Mouse (Mus musculus): ENCODE measurements at regions not wholly inside any gene's neighbourhood (a gene's known extent, or its start where the extent isn't known, plus 50 kb on each side); places are given as distances from the start of the nearest gene placed in this dataset.
A peak's percentile ranks its signal among the peaks of the same experiment; 100 is the strongest.

- H3K9ac ChIP-seq (ENCODE audit: low read depth, low read length), result no peak overlapping the region
- H3K4me2 ChIP-seq, result no peak overlapping the region
- H3K27ac ChIP-seq (ENCODE audit: low read depth, low read length), result no peak overlapping the region
- ATAC-seq (replicated peaks; ENCODE audit: insufficient number of reproducible peaks, low FRiP score, low TSS enrichment), result no peak
- no peak overlapping the region for H3K4me3 ChIP-seq (ENCODE audit: low read depth, low read length)
- H3K27me3 ChIP-seq (ENCODE audit: control insufficient read depth, insufficient read depth, low read length), result no peaks in the 10 kb centered on the region
- no peaks in the 10 kb centered on the region for H3K4me1 ChIP-seq (ENCODE audit: control insufficient read depth, insufficient read depth, low read length)
- H3K36me3 ChIP-seq (ENCODE audit: control insufficient read depth, insufficient read depth, low read length), result no peaks in the 10 kb centered on the region
- no peaks in the 10 kb centered on the region for H3K9me3 ChIP-seq (replicated peaks; ENCODE audit: control insufficient read depth, low read length)
- 58% methylated on average over 2 of the region's 2 CpGs for WGBS (ENCODE audit: insufficient replicate concordance)
These were observed 135.2 kb upstream of the Klf7 start for GRCm38 (mm10) chr1:64257237-64257636.

- no peak overlapping the region for H3K4me3 ChIP-seq (ENCODE audit: low read depth, low read length)
- no peaks in the 10 kb centered on the region for H3K4me1 ChIP-seq (ENCODE audit: control insufficient read depth, insufficient read depth, low read length)
- H3K36me3 ChIP-seq (ENCODE audit: control insufficient read depth, insufficient read depth, low read length), result no peaks in the 10 kb centered on the region
- H3K9ac ChIP-seq (ENCODE audit: low read depth, low read length), result no peak overlapping the region
- 80% methylated on average over 14 of the region's 14 CpGs for WGBS (ENCODE audit: insufficient replicate concordance)
- H3K27ac ChIP-seq (ENCODE audit: low read depth, low read length), result no peak overlapping the region
- H3K4me2 ChIP-seq, result no peak overlapping the region
- no peaks in the 10 kb centered on the region for H3K27me3 ChIP-seq (ENCODE audit: control insufficient read depth, insufficient read depth, low read length)
- ATAC-seq (replicated peaks; ENCODE audit: insufficient number of reproducible peaks, low FRiP score, low TSS enrichment), result no peak
- no peaks in the 10 kb centered on the region for H3K9me3 ChIP-seq (replicated peaks; ENCODE audit: control insufficient read depth, low read length)
These were observed 133.6 kb upstream of the Klf7 start for GRCm38 (mm10) chr1:64255554-64256295.

- no peak for ATAC-seq (replicated peaks; ENCODE audit: insufficient number of reproducible peaks, low FRiP score, low TSS enrichment)
- 82% methylated on average over 8 of the region's 8 CpGs for WGBS (ENCODE audit: insufficient replicate concordance)
- no peaks in the 10 kb centered on the region for H3K36me3 ChIP-seq (ENCODE audit: control insufficient read depth, insufficient read depth, low read length)
- no peak overlapping the region for H3K4me3 ChIP-seq (ENCODE audit: low read depth, low read length)
- H3K9ac ChIP-seq (ENCODE audit: low read depth, low read length), result no peak overlapping the region
- no peaks in the 10 kb centered on the region for H3K4me1 ChIP-seq (ENCODE audit: control insufficient read depth, insufficient read depth, low read length)
- H3K27me3 ChIP-seq (ENCODE audit: control insufficient read depth, insufficient read depth, low read length), result no peaks in the 10 kb centered on the region
- H3K9me3 ChIP-seq (replicated peaks; ENCODE audit: control insufficient read depth, low read length), result no peaks in the 10 kb centered on the region
- no peak overlapping the region for H3K4me2 ChIP-seq
- H3K27ac ChIP-seq (ENCODE audit: low read depth, low read length), result no peak overlapping the region
These were observed 132.6 kb upstream of the Klf7 start for GRCm38 (mm10) chr1:64254673-64255072.

GRCm38 (mm10) chr1:64253996-64254395, 131.9 kb upstream of the Klf7 start:
- Histone ChIP-seq H3K9ac (ENCODE audit: low read depth, low read length) (no peak overlapping the region), H3K4me1 (ENCODE audit: control insufficient read depth, insufficient read depth, low read length) (no peaks in the 10 kb centered on the region), H3K9me3 (replicated peaks; ENCODE audit: control insufficient read depth, low read length) (no peaks in the 10 kb centered on the region), H3K27ac (ENCODE audit: low read depth, low read length) (no peak overlapping the region), H3K36me3 (ENCODE audit: control insufficient read depth, insufficient read depth, low read length) (no peaks in the 10 kb centered on the region), H3K4me2 (no peak overlapping the region), H3K27me3 (ENCODE audit: control insufficient read depth, insufficient read depth, low read length) (no peaks in the 10 kb centered on the region), H3K4me3 (ENCODE audit: low read depth, low read length) (no peak overlapping the region)
- WGBS (ENCODE audit: insufficient replicate concordance), result 74% methylated on average over 8 of the region's 8 CpGs
- ATAC-seq (replicated peaks; ENCODE audit: insufficient number of reproducible peaks, low FRiP score, low TSS enrichment), result no peak

- H3K9ac ChIP-seq (ENCODE audit: low read depth, low read length), result no peak overlapping the region
- no peaks in the 10 kb centered on the region for H3K9me3 ChIP-seq (replicated peaks; ENCODE audit: control insufficient read depth, low read length)
- H3K36me3 ChIP-seq (ENCODE audit: control insufficient read depth, insufficient read depth, low read length), result no peaks in the 10 kb centered on the region
- H3K27ac ChIP-seq (ENCODE audit: low read depth, low read length), result no peak overlapping the region
- H3K27me3 ChIP-seq (ENCODE audit: control insufficient read depth, insufficient read depth, low read length), result no peaks in the 10 kb centered on the region
- 62% methylated on average over 2 of the region's 2 CpGs for WGBS (ENCODE audit: insufficient replicate concordance)
- no peak for ATAC-seq (replicated peaks; ENCODE audit: insufficient number of reproducible peaks, low FRiP score, low TSS enrichment)
- H3K4me2 ChIP-seq, result no peak overlapping the region
- H3K4me3 ChIP-seq (ENCODE audit: low read depth, low read length), result no peak overlapping the region
- H3K4me1 ChIP-seq (ENCODE audit: control insufficient read depth, insufficient read depth, low read length), result no peaks in the 10 kb centered on the region
These were observed 120.3 kb upstream of the Klf7 start for GRCm38 (mm10) chr1:64242401-64242800.

- ATAC-seq (replicated peaks; ENCODE audit: insufficient number of reproducible peaks, low FRiP score, low TSS enrichment), result no peak
- H3K4me2 ChIP-seq, result no peak overlapping the region
- no peaks in the 10 kb centered on the region for H3K36me3 ChIP-seq (ENCODE audit: control insufficient read depth, insufficient read depth, low read length)
- no peak overlapping the region for H3K9ac ChIP-seq (ENCODE audit: low read depth, low read length)
- H3K27me3 ChIP-seq (ENCODE audit: control insufficient read depth, insufficient read depth, low read length), result no peaks in the 10 kb centered on the region
- H3K4me1 ChIP-seq (ENCODE audit: control insufficient read depth, insufficient read depth, low read length), result no peaks in the 10 kb centered on the region; the same call in 1 of the 2 replicates
- 72% methylated on average over 1 of the region's 1 CpGs for WGBS (ENCODE audit: insufficient replicate concordance)
- H3K9me3 ChIP-seq (replicated peaks; ENCODE audit: control insufficient read depth, low read length), result no peaks in the 10 kb centered on the region
- H3K4me3 ChIP-seq (ENCODE audit: low read depth, low read length), result no peak overlapping the region
- H3K27ac ChIP-seq (ENCODE audit: low read depth, low read length), result no peak overlapping the region
These were observed 107.6 kb upstream of the Klf7 start for GRCm38 (mm10) chr1:64229654-64230053.

- H3K9ac ChIP-seq (ENCODE audit: low read depth, low read length), result no peak overlapping the region
- H3K27ac ChIP-seq (ENCODE audit: low read depth, low read length), result 0 out of 2 replicates have a peak overlapping the region, but pooled peaks have one; percentile 32
- no peak; the same call in 1 of the 2 replicates for ATAC-seq (replicated peaks; ENCODE audit: insufficient number of reproducible peaks, low FRiP score, low TSS enrichment)
These were observed 104.2 kb upstream of the Klf7 start for GRCm38 (mm10) chr1:64226001-64226918.

GRCm38 (mm10) chr1:64223779-64224687, 102.0 kb upstream of the Klf7 start:
- Histone ChIP-seq H3K27ac (ENCODE audit: low read depth, low read length) (no peak overlapping the region), H3K9ac (ENCODE audit: low read depth, low read length) (no peak overlapping the region), H3K9me3 (replicated peaks; ENCODE audit: control insufficient read depth, low read length) (no peaks in the 10 kb centered on the region), H3K36me3 (ENCODE audit: control insufficient read depth, insufficient read depth, low read length) (no peaks in the 10 kb centered on the region), H3K4me3 (ENCODE audit: low read depth, low read length) (no peak overlapping the region), H3K27me3 (ENCODE audit: control insufficient read depth, insufficient read depth, low read length) (no peaks in the 10 kb centered on the region), H3K4me2 (no peak overlapping the region), H3K4me1 (ENCODE audit: control insufficient read depth, insufficient read depth, low read length) (no peaks in the 10 kb centered on the region; the same call in 1 of the 2 replicates)
- no peak for ATAC-seq (replicated peaks; ENCODE audit: insufficient number of reproducible peaks, low FRiP score, low TSS enrichment)
- WGBS (ENCODE audit: insufficient replicate concordance), result 71% methylated on average over 19 of the region's 19 CpGs

More at GRCm38 (mm10) chr1:64226001-64226918, 104.2 kb upstream of the Klf7 start:
- 33% methylated on average over 16 of the region's 16 CpGs for WGBS (ENCODE audit: insufficient replicate concordance)
- Histone ChIP-seq H3K4me1 (ENCODE audit: control insufficient read depth, insufficient read depth, low read length) (no peaks in the 10 kb centered on the region; the same call in 1 of the 2 replicates), H3K9me3 (replicated peaks; ENCODE audit: control insufficient read depth, low read length) (no peaks in the 10 kb centered on the region), H3K36me3 (ENCODE audit: control insufficient read depth, insufficient read depth, low read length) (no peaks in the 10 kb centered on the region), H3K27me3 (ENCODE audit: control insufficient read depth, insufficient read depth, low read length) (no peaks in the 10 kb centered on the region), H3K4me3 (ENCODE audit: low read depth, low read length) (no peak overlapping the region), H3K4me2 (peak overlapping the region; percentile 37)

All from heart, embryonic 11.5 days (tissue).